Mouse (Mus musculus) frontal cortex, postnatal 36 days (tissue): ENCODE results near the gene Mms22l.
A peak's percentile ranks its signal among the peaks of the same experiment; 100 is the strongest.
"Not testable (repeated sequence)": the region's sequence is repeated elsewhere in the genome, so short reads cannot be mapped to it uniquely, and the experiment has no call there.

ENCODE experiments used
- DNase-seq, 2 experiments: peaks; one replicate each; pipeline ENCODE4 v3.0.0; 2022; ENCODE audit warnings: low spot score in 2 of 2

Mms22l gene

GRCm38 (mm10) chr4:24496116-24496952 is at the start of gene Mms22l:
Gene Mms22l, plus strand, starts transcription at chr4:24496451.
- DNase-seq, result peak; percentile 90 to 93

DNA sequence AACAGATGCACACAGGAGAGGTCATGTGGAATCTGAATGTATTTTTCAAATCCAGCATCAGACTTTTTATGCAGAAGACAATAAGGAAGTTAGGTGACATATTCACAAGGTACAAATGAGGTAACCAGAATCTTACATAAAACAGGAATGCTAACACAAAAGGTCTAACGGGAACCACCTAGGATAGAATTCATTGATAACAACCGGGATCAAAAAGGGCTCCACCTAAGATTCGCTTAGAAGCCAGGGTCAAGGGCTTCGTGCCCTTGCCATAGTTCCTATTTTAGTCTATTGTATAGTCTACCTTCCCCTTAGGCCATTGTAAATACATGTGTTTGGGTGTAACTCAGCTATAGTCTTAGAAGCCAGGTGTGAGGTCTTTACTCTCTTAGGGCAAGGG is 12.2 kb upstream of the Mms22l start:
- DNase-seq, result not testable (repeated sequence)

DNA sequence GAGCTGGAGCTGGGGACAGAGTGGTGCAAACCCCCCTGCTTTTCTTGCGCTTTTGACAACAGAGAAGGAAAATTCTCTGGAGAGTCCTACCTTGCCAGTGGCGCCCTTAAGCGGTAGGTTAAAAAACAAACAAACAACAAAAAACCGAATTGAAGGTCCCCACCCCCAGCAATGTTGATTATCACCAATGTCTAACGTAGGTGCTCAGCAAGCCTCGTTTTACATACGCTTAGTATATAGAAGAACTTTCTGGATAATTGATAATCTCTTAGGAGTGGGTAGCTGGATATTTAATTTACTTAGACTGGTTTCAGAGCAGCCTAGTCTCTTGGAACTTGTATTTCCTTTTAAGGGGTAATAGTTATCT is 685 bp downstream of the Mms22l start:
- DNase-seq, result no peak

DNA sequence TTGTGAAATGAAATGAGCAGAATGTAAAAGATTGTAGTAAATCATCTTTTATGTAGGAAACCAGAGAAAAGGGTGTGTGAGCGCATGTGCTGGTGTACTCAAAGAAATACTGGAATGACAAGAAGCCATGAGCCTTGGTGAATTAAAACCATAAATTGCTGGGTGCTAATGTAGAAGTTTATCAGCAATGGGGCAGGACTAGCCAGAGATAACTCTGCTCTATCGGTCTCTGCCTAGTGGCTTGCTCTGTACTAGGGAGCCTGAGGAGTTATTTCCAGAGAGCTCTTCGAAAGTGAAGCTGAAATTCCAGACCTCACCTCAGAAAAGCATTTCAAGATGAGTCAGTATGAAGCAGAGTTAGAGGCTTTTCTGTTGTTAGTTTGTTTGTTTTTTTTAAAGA is 12.9 kb downstream of the Mms22l start:
- DNase-seq, result no peak

DNA sequence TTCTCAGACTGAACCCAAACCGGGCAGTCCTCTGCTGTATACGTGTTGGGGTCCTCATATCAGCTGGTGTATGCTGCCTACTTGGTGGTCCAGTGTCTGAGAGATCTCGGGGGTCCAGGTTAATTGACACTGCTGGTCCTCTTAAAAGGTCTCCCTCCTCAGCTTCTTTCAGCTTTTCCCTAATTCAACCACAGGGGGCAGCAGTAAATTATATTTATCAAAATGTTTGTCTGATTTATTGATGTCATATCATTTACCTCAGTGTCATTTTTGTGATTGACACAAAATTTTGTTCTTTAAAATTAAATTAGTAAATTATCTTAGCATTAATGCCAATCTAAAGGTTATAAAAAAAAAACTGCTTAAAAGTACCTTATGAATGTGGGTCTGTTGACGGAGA is 40.7 kb downstream of the Mms22l start:
- no peak for DNase-seq

- DNase-seq, result no peak
Measured at GRCm38 (mm10) chr4:24543421-24543820, 47.2 kb downstream of the Mms22l start.

GRCm38 (mm10) chr4:24544677-24545151 is 48.5 kb downstream of the Mms22l start:
- DNase-seq, result peak; percentile 65 to 87

GRCm38 (mm10) chr4:24556116-24556820 is 60.0 kb downstream of the Mms22l start:
- no peak for DNase-seq

GRCm38 (mm10) chr4:24557149-24557548 is 60.9 kb downstream of the Mms22l start:
- no peak for DNase-seq

DNA sequence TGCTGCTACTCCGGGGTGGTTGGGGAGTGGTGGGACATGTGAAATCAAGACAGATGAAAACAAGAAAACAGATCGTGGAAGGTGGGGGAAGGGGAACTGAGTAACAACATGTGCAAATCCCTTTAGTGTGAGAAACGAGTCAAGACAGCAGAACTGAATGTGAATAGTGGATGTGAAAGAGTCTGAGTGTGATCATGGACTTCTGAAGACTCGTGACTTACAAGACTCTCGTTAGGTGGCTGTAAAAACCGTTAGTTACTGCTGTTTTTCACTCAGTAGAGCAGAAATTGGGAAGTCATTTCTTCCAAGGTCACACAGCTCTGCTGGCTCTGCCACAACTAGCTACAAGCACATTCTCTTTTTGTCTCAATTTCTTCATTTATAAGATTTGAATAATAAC is 71.8 kb downstream of the Mms22l start:
- DNase-seq, result no peak

DNA sequence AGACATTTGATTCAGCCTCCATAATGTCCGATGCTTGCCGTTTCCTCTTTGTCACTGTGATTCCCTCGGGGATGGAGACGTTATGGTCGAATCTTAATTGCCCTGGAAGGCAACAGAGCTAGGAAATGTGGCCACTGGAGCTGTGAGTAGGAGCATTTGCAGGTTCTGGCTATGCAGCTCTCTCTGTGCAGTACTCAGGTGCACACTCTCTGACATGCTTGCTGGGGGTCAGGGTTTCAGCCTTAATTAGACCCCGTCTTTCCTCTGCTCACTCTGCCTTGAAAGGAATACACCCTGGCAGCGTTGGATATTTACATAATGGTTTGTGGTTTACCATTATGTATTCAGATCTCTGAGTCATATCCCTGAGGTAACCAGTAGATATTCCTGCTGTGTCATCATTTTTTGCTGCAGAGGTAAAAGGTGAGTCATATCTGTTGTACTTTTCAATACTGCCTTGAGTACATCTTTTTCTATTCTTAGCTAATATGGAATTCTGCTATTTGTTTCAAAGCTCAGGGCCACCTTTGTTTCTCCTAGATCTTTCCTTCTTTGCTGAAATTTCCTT is 72.8 kb downstream of the Mms22l start:
- DNase-seq, result no peak

DNA sequence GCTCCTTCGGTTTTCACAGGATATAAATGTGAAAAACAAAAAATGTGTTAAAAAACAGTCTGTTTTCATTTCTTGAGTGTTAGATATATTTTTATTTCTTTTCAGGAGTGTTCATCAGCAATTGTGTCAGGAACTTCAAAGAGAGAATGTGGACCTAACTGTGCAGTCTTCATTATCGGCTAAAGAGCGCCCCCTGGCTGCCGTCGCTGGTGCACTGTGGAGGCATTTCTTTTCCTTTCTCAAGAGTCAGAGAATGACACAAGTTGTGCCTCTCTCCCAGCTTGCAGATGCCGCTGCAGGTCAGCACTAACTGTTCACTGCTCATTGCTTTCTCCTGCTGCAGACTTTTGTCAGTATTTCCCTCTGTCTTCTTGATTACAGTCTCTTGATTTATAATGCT is 78.0 kb downstream of the Mms22l start:
- peak; percentile 86 to 92 for DNase-seq

GRCm38 (mm10) chr4:24577594-24577993 is 81.3 kb downstream of the Mms22l start:
- DNase-seq, result no peak

DNA sequence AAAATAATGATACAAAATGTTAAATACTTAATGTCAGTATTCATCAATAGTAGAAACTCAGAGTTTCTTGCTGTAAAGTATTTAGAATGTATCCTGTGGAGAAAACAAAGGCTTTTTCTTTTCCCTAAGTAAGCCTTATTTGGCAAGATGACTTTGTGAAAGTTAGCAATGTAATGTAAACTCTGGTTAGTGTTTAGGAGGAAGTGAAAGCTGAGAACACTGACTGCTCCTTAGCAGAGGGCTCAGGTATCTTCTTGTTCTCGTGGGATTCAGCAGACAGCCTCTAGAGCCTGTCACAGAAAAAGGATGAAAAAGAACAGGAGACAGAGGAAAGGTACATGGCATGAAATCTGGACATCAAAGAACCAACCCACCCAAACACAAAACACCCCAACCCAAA is 86.0 kb downstream of the Mms22l start:
- DNase-seq, result no peak

DNA sequence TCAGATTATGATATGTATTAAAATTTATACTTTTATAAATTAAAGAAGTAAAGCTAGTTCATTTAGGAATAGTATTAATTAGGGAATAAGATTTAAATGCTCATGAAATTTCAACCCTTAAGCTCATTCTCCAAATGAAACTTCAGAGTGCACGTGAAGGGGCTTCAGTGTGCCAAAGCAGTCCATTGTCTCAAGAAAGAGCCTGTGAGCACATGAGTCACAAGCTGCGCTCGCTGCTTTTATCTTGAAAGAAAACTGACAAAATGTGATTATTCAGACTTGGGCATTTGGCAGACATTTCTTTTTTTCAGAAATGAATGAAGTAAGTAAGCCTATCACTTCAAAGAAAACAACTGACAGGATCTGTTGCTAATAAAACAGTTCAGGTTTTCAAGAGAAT is 87.7 kb downstream of the Mms22l start:
- DNase-seq, result no peak

- no peak for DNase-seq
Measured at GRCm38 (mm10) chr4:24594824-24595223, 98.6 kb downstream of the Mms22l start.

- DNase-seq, result no peak
Measured at GRCm38 (mm10) chr4:24596942-24597611, 100.8 kb downstream of the Mms22l start.

- no peak for DNase-seq
Measured at GRCm38 (mm10) chr4:24598637-24599036, 102.4 kb downstream of the Mms22l start.

- no peak for DNase-seq
Measured at GRCm38 (mm10) chr4:24601711-24602110, 105.5 kb downstream of the Mms22l start.

DNA sequence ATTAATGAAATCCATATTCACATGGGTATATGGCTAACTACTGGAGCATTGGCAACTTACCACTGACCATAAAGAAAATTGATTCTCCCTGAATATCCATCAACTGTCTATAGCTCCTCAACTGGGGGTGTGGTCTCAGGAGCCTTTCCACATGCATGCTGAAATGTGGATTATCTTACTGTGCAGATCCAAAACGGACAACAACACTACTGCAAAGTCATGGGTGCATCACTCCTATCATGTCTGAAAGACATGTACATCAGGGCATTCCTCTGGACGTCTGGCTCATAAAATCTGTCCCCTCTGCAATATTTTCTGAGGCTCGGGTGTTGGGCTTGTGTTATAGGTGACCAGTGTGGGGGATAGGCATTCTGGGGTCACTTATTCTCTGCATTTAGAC is 112.8 kb downstream of the Mms22l start:
- DNase-seq, result no peak

DNA sequence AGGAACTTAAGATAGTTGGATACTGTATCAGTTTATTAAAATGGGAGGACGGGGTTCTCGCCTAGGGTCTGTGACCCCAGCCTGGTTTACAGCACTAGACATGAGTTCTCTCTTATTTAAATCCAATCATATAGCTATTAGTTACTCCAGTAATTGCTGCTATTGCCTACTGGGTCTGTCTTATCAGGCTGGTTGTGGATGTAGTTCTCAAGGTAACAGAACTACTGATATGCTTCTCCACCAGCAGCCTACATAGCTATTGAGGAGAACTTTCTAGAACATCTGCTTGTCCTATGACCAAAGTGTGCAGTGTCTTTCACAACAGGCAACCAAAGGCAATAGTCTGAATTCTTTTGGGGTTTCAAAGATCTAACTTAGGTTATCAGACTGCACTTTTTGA is 113.3 kb downstream of the Mms22l start:
- no peak for DNase-seq

DNA sequence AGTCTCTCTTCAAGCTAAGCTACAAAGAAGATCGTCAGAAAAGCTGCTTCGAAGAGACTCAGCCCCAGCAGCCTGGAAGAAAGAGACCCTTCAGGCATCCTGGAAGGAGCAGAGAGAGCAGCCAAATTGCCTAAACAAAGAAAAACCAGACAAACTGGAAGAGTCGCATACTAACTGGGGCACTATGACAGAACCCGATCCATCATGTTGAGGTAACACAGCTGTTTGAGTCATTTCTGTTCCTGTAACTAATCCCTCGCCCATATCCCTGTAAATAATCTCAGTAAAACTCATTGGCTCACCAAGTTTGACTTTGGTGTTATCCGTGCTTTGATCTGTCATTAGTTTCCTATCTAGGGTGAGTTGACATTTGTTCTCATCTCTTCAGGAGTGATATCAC is 123.8 kb downstream of the Mms22l start:
- no peak for DNase-seq
